8 mouse cellular contexts compared by ENCODE assay signal in genomic region chr5:22345894-22346635, GRCm38 (mm10). TPM values are rescaled to one million over a fixed set of nuclear protein-coding genes. Genes with fewer than 3 reads are reported as not detected.
DNase-seq lines count a peak whose midpoint lies in the region; ATAC-seq and TF ChIP-seq lines count a peak whose summit lies in the region.
"Had no signal": no experiment of that assay in that cellular context is flagged by ENCODE, and none has a peak within 500 bp of the region (broad histone marks: within the 10 kb centered on the region; RNA-seq: fewer than 3 reads in every experiment).

No protein-coding gene starts in this region.

- H3K27me3 ChIP-seq in kidney, embryonic 16.5 days (ENCODE audit: insufficient read depth, low read length): peaks cover 60% of the 10 kb centered on the region
- peaks cover 56% of the 10 kb centered on the region for H3K27me3 ChIP-seq in erythroblast, embryonic 14.5 days (ENCODE audit: control insufficient read depth)
- H3K27me3 ChIP-seq in intestine, postnatal 0 days (replicated peaks; ENCODE audit: control insufficient read depth, insufficient read depth, low read length): peaks cover 54% of the 10 kb centered on the region
- H3K27me3 ChIP-seq in neural tube, embryonic 12.5 days (replicated peaks): peaks cover 31% of the 10 kb centered on the region

- no peak for ATAC-seq in kidney, embryonic 16.5 days (ENCODE audit: low FRiP score, low TSS enrichment)
- no peak for ATAC-seq in intestine, postnatal 0 days
- ATAC-seq in neural tube, embryonic 12.5 days (ENCODE audit: low FRiP score, low read depth): no peak
- ATAC-seq in megakaryocyte, adult 5-6 weeks (ENCODE audit: poor library complexity, severe bottlenecking): no peak

- peak overlapping the region; percentile 95 for H3K4me2 ChIP-seq in kidney, embryonic 16.5 days (replicated peaks; ENCODE audit: low read depth, low read length)
- H3K4me2 ChIP-seq in intestine, postnatal 0 days (replicated peaks; ENCODE audit: low read depth): peak overlapping the region; percentile 94; the same call in 1 of the 2 replicates
- peak overlapping the region; percentile 92 for H3K4me2 ChIP-seq in neural tube, embryonic 12.5 days (replicated peaks)

- TF ChIP-seq CTCF in intestine, postnatal 0 days (IDR thresholded peaks at IDR 0.05; ENCODE audit: low read depth): no peak

- H3K9me3 ChIP-seq in kidney, embryonic 16.5 days (ENCODE audit: low read length): no peaks in the 10 kb centered on the region
- peaks cover 15% of the 10 kb centered on the region; the same call in 1 of the 2 replicates for H3K9me3 ChIP-seq in erythroblast, embryonic 14.5 days (ENCODE audit: control insufficient read depth, low read length)
- no peaks in the 10 kb centered on the region for H3K9me3 ChIP-seq in intestine, postnatal 0 days (ENCODE audit: control insufficient read depth)
- no peaks in the 10 kb centered on the region for H3K9me3 ChIP-seq in neural tube, embryonic 12.5 days
- H3K9me3 ChIP-seq: lung, embryonic 15.5 days had no signal

- H3K9ac ChIP-seq in kidney, embryonic 16.5 days (replicated peaks; ENCODE audit: low read length): no peak overlapping the region
- H3K9ac ChIP-seq in intestine, postnatal 0 days (ENCODE audit: low read depth, low read length): no peak overlapping the region
- H3K9ac ChIP-seq in neural tube, embryonic 12.5 days: no peak overlapping the region
- H3K9ac ChIP-seq: lung, embryonic 15.5 days had no signal

- no peaks in the 10 kb centered on the region for H3K36me3 ChIP-seq in kidney, embryonic 16.5 days (ENCODE audit: insufficient read depth, low read length)
- peaks cover 13% of the 10 kb centered on the region for H3K36me3 ChIP-seq in erythroblast, embryonic 14.5 days (ENCODE audit: control insufficient read depth)
- no peaks in the 10 kb centered on the region for H3K36me3 ChIP-seq in intestine, postnatal 0 days (ENCODE audit: control insufficient read depth, insufficient read depth)
- no peaks in the 10 kb centered on the region for H3K36me3 ChIP-seq in neural tube, embryonic 12.5 days
- H3K36me3 ChIP-seq: lung, embryonic 15.5 days had no signal

- WGBS in kidney, embryonic 16.5 days: 26% methylated on average over 14 of the region's 14 CpGs
- 33% methylated on average over 14 of the region's 14 CpGs for WGBS in intestine, postnatal 0 days
- WGBS in neural tube, embryonic 12.5 days: 33% methylated on average over 14 of the region's 14 CpGs

- DNase-seq in kidney, postnatal 10 days: no peak
- DNase-seq in ovary, postnatal 10 days (ENCODE audit: low spot score): no peak

- peaks cover 22% of the 10 kb centered on the region for H3K4me1 ChIP-seq in kidney, embryonic 16.5 days (ENCODE audit: insufficient read depth, low read length)
- H3K4me1 ChIP-seq in erythroblast, embryonic 14.5 days (ENCODE audit: control insufficient read depth): peaks cover 82% of the 10 kb centered on the region
- no peaks in the 10 kb centered on the region; the same call in 1 of the 2 replicates for H3K4me1 ChIP-seq in intestine, postnatal 0 days (replicated peaks; ENCODE audit: control insufficient read depth, insufficient read depth, low read length)
- H3K4me1 ChIP-seq in neural tube, embryonic 12.5 days: peaks cover 16% of the 10 kb centered on the region

- no peak overlapping the region for H3K27ac ChIP-seq in kidney, embryonic 16.5 days (ENCODE audit: low read length)
- H3K27ac ChIP-seq in intestine, postnatal 0 days (ENCODE audit: low read depth, low read length): no peak overlapping the region
- no peak overlapping the region for H3K27ac ChIP-seq in neural tube, embryonic 12.5 days
- H3K27ac ChIP-seq: lung, embryonic 15.5 days had no signal

- peak overlapping the region; percentile 59 for H3K4me3 ChIP-seq in kidney, embryonic 16.5 days (ENCODE audit: low read length)
- H3K4me3 ChIP-seq in erythroblast, embryonic 14.5 days (replicated peaks): peak overlapping the region; percentile 82
- H3K4me3 ChIP-seq in intestine, postnatal 0 days (ENCODE audit: low read depth, low read length): no peak overlapping the region
- H3K4me3 ChIP-seq in neural tube, embryonic 12.5 days: no peak overlapping the region

RNA-seq across cellular contexts. Expression of gene Reln, which starts 1.6 kb away (rescaled TPM):
- polyA plus RNA-seq in kidney, embryonic 16.5 days (2015; fragmentation: Nextera tagmentation; extraction: Ambion mirVana): 14.1 and 15.9 TPM in 2 replicates
- polyA plus RNA-seq in erythroblast, embryonic 14.5 days (2012): 0.89 and 1.6 TPM in 2 replicates
- 5.3 and 6.3 TPM in 2 replicates for polyA plus RNA-seq in intestine, postnatal 0 days (2015; fragmentation: Nextera tagmentation; extraction: Ambion mirVana)
- 36.0 and 36.7 TPM in 2 replicates for polyA plus RNA-seq in neural tube, embryonic 12.5 days (2016; fragmentation: Nextera tagmentation; extraction: Ambion mirVana)
- 0.14 TPM in 1 of 2 replicates, not detected in the other for total RNA-seq in megakaryocyte, adult 5-6 weeks (2015)
- total RNA-seq in megakaryocyte, adult 5-6 weeks (2017): 0.15 and 0.37 TPM in 2 replicates

Comparison
In these comparisons a context has a peak if more than half of its experiments do, and no peak if none do; other contexts are left out.
1. H3K4me3 ChIP-seq: peak in kidney, embryonic 16.5 days (single experiment) and erythroblast, embryonic 14.5 days (single experiment); none in intestine, postnatal 0 days (single experiment) and neural tube, embryonic 12.5 days (single experiment).
2. Peak in every context shown above with its lines, with median percentiles within 50 percentile points of each other: H3K4me2 ChIP-seq.